Mouse (Mus musculus) ES-E14 (cell line): Measurements from ENCODE around the gene Mast4. TPM values are rescaled to one million over a fixed set of nuclear protein-coding genes. Genes with fewer than 3 reads are reported as not detected.

ENCODE experiments used
- DNase-seq: peaks from one replicate; pipeline ENCODE4 v3.0.0-alpha.2; 2013; ENCODE audit warnings: low read depth, low spot score
- H3K27ac ChIP-seq: 2 replicates; pipeline ENCODE4 v1.5.1; 2012; ENCODE audit warnings: low read depth, mild to moderate bottlenecking, low read length, moderate library complexity, mixed read lengths; ENCODE audit not compliant: poor library complexity, insufficient read depth, severe bottlenecking
- H3K36me3 ChIP-seq: 2 replicates; pipeline ENCODE4 v1.6.1; 2012; ENCODE audit warnings: mild to moderate bottlenecking, low read length, moderate library complexity, mixed read lengths; ENCODE audit not compliant: control insufficient read depth, poor library complexity, insufficient read depth, severe bottlenecking
- H3K4me1 ChIP-seq, 2 experiments: fragments of 150-350 bp in 1 of 2; sonication (generic) in 1 of 2; 2 replicates each; pipeline ENCODE4 v1.6.1; 2012; ENCODE audit warnings: low read length in 2 of 2, mild to moderate bottlenecking in 1 of 2, mixed read lengths in 1 of 2; ENCODE audit not compliant: control insufficient read depth in 2 of 2, insufficient read depth in 2 of 2, poor library complexity in 1 of 2
- H3K4me3 ChIP-seq, 2 experiments: fragments of 150-350 bp in 1 of 2; sonication (generic) in 1 of 2; 2 replicates each; pipeline ENCODE4 v1.5.1; 2012; ENCODE audit warnings: low read length in 2 of 2, low read depth in 1 of 2, mild to moderate bottlenecking in 1 of 2, mixed read lengths in 1 of 2; ENCODE audit not compliant: insufficient read depth in 1 of 2, poor library complexity in 1 of 2, severe bottlenecking in 1 of 2
- H3K9ac ChIP-seq: 2 replicates; pipeline ENCODE4 v1.6.1; 2012; ENCODE audit warnings: low read depth, mild to moderate bottlenecking, low read length, mixed read lengths; ENCODE audit not compliant: poor library complexity, insufficient read depth, severe bottlenecking
- H3K9me3 ChIP-seq: fragments of 150-350 bp; sonication (generic); 2 replicates; pipeline ENCODE4 v1.6.1; 2012; ENCODE audit warnings: low read depth, mild to moderate bottlenecking, low read length; ENCODE audit not compliant: control insufficient read depth, insufficient read depth
- CHD2 ChIP-seq: IDR thresholded peaks from 2 replicates; pipeline ENCODE4 v1.6.1; 2014; ENCODE audit warnings: mild to moderate bottlenecking, low read depth, low read length, inconsistent platforms
- HCFC1 ChIP-seq: IDR thresholded peaks from 2 replicates; pipeline ENCODE4 v1.6.1; 2012; ENCODE audit warnings: low read length, inconsistent platforms, borderline replicate concordance; ENCODE audit not compliant: insufficient read depth
- MAFK ChIP-seq: IDR thresholded peaks from 2 replicates; pipeline ENCODE4 v1.6.1; 2014; ENCODE audit warnings: mild to moderate bottlenecking, low read depth, low read length, inconsistent platforms; ENCODE audit not compliant: insufficient read depth
- ZC3H11A ChIP-seq: IDR thresholded peaks from 2 replicates; pipeline ENCODE4 v1.6.1; 2012; ENCODE audit warnings: low read depth, mild to moderate bottlenecking, inconsistent platforms, low read length, borderline replicate concordance
- ZNF384 ChIP-seq: IDR thresholded peaks from 2 replicates; pipeline ENCODE4 v1.6.1; 2012; ENCODE audit warnings: low read depth, low read length, inconsistent platforms
- in situ Hi-C, 2 experiments: fragments of 600-800 bp; cut with MboI; formaldehyde crosslinking; loops; one replicate each; pipeline ENCODE4 v1.15.1; 2025; ENCODE audit warnings: low sequenced_read_pairs in 2 of 2, inconsistent platforms in 1 of 2; ENCODE audit not compliant: unreplicated experiment in 2 of 2
- total RNA-seq: library from RNA; depleted of rRNA; stranded (reverse); fragments of 300-350 nt; gene quantifications from 2 replicates; pipeline ENCODE4 v1.2.3, GENCODE M21; 2012

The Mast4 gene
- total RNA-seq, 1 experiment: 8.3 TPM

- no peak overlapping the region for H3K9ac ChIP-seq
- H3K27ac ChIP-seq: no peak overlapping the region
- no peaks in the 10 kb centered on the region for H3K36me3 ChIP-seq
- DNase-seq: no peak
- H3K4me3 ChIP-seq: no peak overlapping the region
- no peaks in the 10 kb centered on the region for H3K4me1 ChIP-seq
- no peaks in the 10 kb centered on the region for H3K9me3 ChIP-seq
- in situ Hi-C loops: no loop called here
- no peak for TF ChIP-seq MAFK
- TF ChIP-seq ZNF384: no peak
- TF ChIP-seq ZC3H11A: no peak
- TF ChIP-seq HCFC1: no peak
- no peak for TF ChIP-seq CHD2
Measured at GRCm38 (mm10) chr13:103244053-103244452, 90.2 kb downstream of the Mast4 start.

- H3K27ac ChIP-seq: no peak overlapping the region
- TF ChIP-seq MAFK: no peak
- TF ChIP-seq HCFC1: no peak
- TF ChIP-seq ZNF384: no peak
- no peak for TF ChIP-seq CHD2
- TF ChIP-seq ZC3H11A: no peak
- H3K9ac ChIP-seq: no peak overlapping the region
- in situ Hi-C loops: no loop called here
- no peaks in the 10 kb centered on the region for H3K36me3 ChIP-seq
- no peaks in the 10 kb centered on the region for H3K9me3 ChIP-seq
- no peak for DNase-seq
- H3K4me1 ChIP-seq: no peaks in the 10 kb centered on the region
- H3K4me3 ChIP-seq: no peak overlapping the region
Measured at GRCm38 (mm10) chr13:103241092-103241491, 93.2 kb downstream of the Mast4 start.

GRCm38 (mm10) chr13:103239654-103240053 lies 94.6 kb downstream of the Mast4 start:
- no peaks in the 10 kb centered on the region for H3K4me1 ChIP-seq
- no peak for DNase-seq
- H3K9me3 ChIP-seq: no peaks in the 10 kb centered on the region
- H3K4me3 ChIP-seq: no peak overlapping the region
- H3K36me3 ChIP-seq: no peaks in the 10 kb centered on the region
- in situ Hi-C loops: no loop called here
- no peak for TF ChIP-seq ZNF384
- no peak for TF ChIP-seq HCFC1
- TF ChIP-seq CHD2: no peak
- no peak for TF ChIP-seq MAFK
- no peak for TF ChIP-seq ZC3H11A
- no peak overlapping the region for H3K27ac ChIP-seq
- H3K9ac ChIP-seq: no peak overlapping the region

GRCm38 (mm10) chr13:103238034-103238705 lies 96.1 kb downstream of the Mast4 start:
- Histone ChIP-seq H3K9me3 (no peaks in the 10 kb centered on the region), H3K27ac (no peak overlapping the region), H3K4me1 (no peaks in the 10 kb centered on the region), H3K9ac (no peak overlapping the region), H3K4me3 (no peak overlapping the region), H3K36me3 (no peaks in the 10 kb centered on the region)
- no peak for TF ChIP-seq ZC3H11A
- no peak for TF ChIP-seq ZNF384
- TF ChIP-seq CHD2: no peak
- no peak for TF ChIP-seq MAFK
- no peak for TF ChIP-seq HCFC1
- DNase-seq: no peak
- in situ Hi-C loops: no loop called here
